Mouse (Mus musculus) kidney, adult 2 months (tissue): ENCODE measurements around the gene Eif4g1.

Source experiments
- CTCF ChIP-seq: fragments of 200-500 bp; conservative IDR thresholded peaks from 2 replicates; pipeline ENCODE4 v1.5.1; 2011; ENCODE audit warnings: low read depth, mild to moderate bottlenecking, control low read depth, low read length, moderate library complexity, mixed read lengths; ENCODE audit not compliant: insufficient read depth, insufficient read length
- POLR2A ChIP-seq: fragments of 200-500 bp; IDR thresholded peaks from one replicate; pipeline ENCODE4 v1.6.1; 2011; ENCODE audit warnings: low read depth, low read length, control low read depth

- TF ChIP-seq CTCF (no peak), POLR2A (no peak)
Measured at GRCm38 (mm10) chr16:20715161-20715560, 47.0 kb downstream of the Eif4g1 start.
